Mouse (Mus musculus) olfactory bulb, adult 2 months (tissue): ENCODE results near the gene Mau2.
A peak's percentile ranks its signal among the peaks of the same experiment; 100 is the strongest.

Source experiments
- CTCF ChIP-seq: fragments of 200-500 bp; IDR thresholded peaks from 2 replicates; pipeline ENCODE4 v1.5.1; 2012; ENCODE audit warnings: low read depth, mild to moderate bottlenecking, low read length, moderate library complexity; ENCODE audit not compliant: insufficient read depth
- POLR2A ChIP-seq: fragments of 200-500 bp; IDR thresholded peaks from 2 replicates; pipeline ENCODE4 v1.6.1; 2012; ENCODE audit warnings: mild to moderate bottlenecking, low read depth, low read length, moderate library complexity; ENCODE audit not compliant: insufficient read depth

- TF ChIP-seq POLR2A, result 0 out of 2 replicates have a peak, but pooled peaks have one; percentile 7
- no peak for TF ChIP-seq CTCF
Measured at GRCm38 (mm10) chr8:69974194-69974614, 68.3 kb downstream of the Mau2 start.
